Mouse (Mus musculus) CD4-positive naive resting alpha-beta T cell, adult 57 days (primary cell): ENCODE measurements around the gene Usb1. TPM values are rescaled to one million over a fixed set of nuclear protein-coding genes. Genes with fewer than 3 reads are reported as not detected.

ENCODE experiments used
- total RNA-seq: library from RNA; stranded (reverse); gene quantifications from one replicate; pipeline ENCODE4 v1.2.4, GENCODE M21; 2023

Usb1 gene
- total RNA-seq, result 25.6 TPM

DNA sequence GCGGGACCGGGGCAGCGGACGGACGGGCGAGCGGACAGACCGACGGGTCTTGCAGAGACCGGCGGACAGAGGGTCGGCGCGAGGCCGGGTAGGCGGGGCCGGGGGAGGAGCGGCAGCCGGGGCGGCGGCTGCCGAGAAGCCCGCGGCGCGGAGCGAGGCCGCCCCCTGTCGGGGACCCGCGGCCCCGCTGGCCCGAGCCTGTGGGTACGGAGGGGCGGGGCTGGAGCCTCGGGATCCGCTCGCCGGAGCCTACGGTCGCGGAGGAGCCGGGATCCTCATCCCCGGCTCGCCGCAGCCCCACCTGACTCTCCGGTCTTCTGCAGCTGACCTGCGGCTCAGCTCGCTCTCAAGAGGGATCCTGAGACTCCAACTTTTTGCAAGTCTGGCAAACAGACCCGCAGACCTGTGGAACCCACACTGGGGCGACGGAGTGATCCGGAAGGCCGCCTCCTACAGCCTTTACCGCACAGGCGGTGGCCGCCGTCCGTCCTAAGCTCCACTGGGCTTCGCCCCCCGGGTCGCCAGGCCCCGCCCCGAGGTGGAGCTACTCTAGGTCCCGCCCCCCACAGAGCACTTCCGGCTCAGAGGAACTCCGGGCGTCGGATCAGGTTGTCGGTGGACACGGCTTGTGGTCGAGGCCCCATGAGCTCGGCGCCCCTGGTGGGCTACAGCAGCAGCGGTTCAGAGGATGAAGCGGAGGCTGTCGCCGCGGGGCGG, at the start of gene Usb1, which contains the start of gene Zfp319:
Gene Usb1 (plus strand): TSS at position 565 of the 717 bp plus-strand sequence.
Gene Zfp319 (minus strand): TSS at position 231 of the 717 bp plus-strand sequence.

DNA sequence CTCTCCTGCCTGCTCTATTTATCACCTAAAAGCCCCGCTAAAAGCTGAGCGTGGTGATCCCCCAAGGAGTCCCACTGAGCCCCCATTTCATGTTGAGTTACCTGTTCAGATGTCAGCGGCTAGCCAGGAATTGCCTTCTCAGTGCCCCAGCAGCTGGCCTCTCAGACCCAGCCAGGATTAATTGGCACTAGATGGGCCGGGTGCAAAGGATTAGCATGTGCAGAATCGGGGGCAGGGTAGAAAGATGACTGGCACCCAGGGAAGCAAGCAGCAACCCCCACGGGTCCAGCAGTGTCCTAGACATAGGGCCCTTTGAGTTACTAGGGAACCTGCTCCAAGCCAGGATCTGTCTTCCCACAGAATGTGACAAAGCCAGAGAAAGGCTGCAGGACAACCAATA, 25.7 kb upstream of the Usb1 start, which contains the start of gene Cngb1:
Gene Cngb1 (minus strand): TSS at position 155 of the 400 bp plus-strand sequence.

DNA sequence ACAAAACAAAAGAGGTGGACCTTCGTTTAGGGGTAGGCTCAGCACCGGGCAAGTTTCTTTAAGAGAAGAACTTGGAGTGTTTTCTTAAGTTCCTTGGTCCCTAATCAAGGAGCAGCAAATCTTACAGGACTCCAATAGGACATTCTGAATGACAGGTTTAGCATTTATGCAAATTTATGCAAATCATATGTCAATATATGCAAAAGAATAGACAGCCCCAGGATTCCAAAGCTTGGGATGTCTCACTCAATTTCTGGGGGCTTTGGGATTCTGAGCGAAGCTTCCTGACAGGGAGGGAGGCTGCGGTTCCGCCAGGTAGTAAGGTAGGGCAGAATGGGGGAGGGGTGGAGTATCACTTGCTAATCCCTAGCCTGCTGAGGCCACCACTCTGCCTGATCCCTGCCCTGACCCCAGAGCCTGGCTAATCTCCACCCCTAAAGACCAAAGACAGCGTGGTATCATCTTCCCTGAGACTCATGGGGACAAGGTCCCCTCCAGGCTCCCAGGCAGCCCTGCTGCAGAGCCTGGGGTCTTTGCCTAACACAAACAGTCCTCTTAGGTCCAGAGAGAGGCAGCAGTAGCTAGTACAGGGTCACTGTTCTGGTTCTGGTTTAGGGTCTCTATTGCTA, 21.6 kb upstream of the Usb1 start, which contains the start of gene Tepp:
Gene Tepp (plus strand): TSS at position 225 of the 629 bp plus-strand sequence.

DNA sequence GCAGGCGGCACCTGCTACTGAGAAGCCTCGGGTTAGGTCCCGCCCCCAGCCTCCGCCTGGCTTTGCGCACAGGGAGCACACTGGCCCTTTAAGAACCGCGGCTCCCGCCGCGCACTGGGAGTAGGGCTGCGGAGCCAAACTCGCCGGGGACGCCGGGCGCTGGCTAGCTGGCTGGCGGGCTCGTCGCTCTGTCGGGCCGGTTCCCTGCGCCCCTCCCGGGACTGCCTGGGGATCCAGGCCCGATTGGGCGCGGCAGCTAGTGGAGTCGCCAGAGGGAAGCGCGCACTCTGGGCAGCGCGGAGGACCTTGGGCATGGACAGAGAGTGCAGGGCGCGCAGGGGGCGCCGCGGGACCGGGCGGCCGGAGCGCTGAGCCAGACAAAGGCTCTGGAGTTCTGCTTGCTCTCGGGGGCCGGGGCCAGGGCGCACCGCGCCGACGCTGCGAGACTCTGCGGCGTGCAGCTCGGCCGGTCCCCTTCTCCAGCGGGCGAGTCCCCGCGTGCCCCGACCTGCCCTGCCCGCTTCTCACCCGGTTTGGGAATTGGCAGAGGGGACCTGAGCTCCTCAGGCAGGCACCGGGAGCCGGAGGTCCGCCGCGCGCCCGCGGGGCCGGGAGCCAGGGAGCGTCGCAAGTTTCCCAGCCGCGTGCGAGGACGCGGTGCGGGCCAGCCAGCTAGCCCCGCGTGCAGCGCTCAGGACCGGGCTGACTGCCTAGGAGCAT, 20.2 kb downstream of the Usb1 start, which contains the start of gene Mmp15:
Gene Mmp15 (plus strand): TSS at position 118 of the 720 bp plus-strand sequence.

Other genes starting within 250 kb of the Usb1 start
- gene Kifc3, start 129.5 kb upstream of the Usb1 start, total RNA-seq, result 4.4 TPM
- gene Cngb1, start 25.7 kb upstream of the Usb1 start, total RNA-seq, result not detected
- not detected for gene Tepp, start 21.7 kb upstream of the Usb1 start, total RNA-seq
- gene Zfp319, start 334 bp upstream of the Usb1 start, total RNA-seq, result 18.7 TPM
- 3.3 TPM for gene Mmp15, start 20.0 kb downstream of the Usb1 start, total RNA-seq
- 66.6 TPM for gene Cfap20, start 102.6 kb downstream of the Usb1 start, total RNA-seq
- 67.1 TPM for gene Csnk2a2, start 157.8 kb downstream of the Usb1 start, total RNA-seq
- gene Ccdc113, start 201.8 kb downstream of the Usb1 start, total RNA-seq, result not detected
- not detected for gene Prss54, start 244.1 kb downstream of the Usb1 start, total RNA-seq